Mouse (Mus musculus) ES-E14 (cell line): Measurements from ENCODE around the gene Kcna2.

ENCODE experiments used
- CHD2 ChIP-seq: IDR thresholded peaks from 2 replicates; pipeline ENCODE4 v1.6.1; 2014; ENCODE audit warnings: mild to moderate bottlenecking, low read depth, low read length, inconsistent platforms
- HCFC1 ChIP-seq: IDR thresholded peaks from 2 replicates; pipeline ENCODE4 v1.6.1; 2012; ENCODE audit warnings: low read length, inconsistent platforms, borderline replicate concordance; ENCODE audit not compliant: insufficient read depth
- MAFK ChIP-seq: IDR thresholded peaks from 2 replicates; pipeline ENCODE4 v1.6.1; 2014; ENCODE audit warnings: mild to moderate bottlenecking, low read depth, low read length, inconsistent platforms; ENCODE audit not compliant: insufficient read depth
- ZC3H11A ChIP-seq: IDR thresholded peaks from 2 replicates; pipeline ENCODE4 v1.6.1; 2012; ENCODE audit warnings: low read depth, mild to moderate bottlenecking, inconsistent platforms, low read length, borderline replicate concordance
- ZNF384 ChIP-seq: IDR thresholded peaks from 2 replicates; pipeline ENCODE4 v1.6.1; 2012; ENCODE audit warnings: low read depth, low read length, inconsistent platforms

- TF ChIP-seq ZNF384 (no peak), ZC3H11A (no peak), HCFC1 (no peak), MAFK (no peak), CHD2 (no peak)
These were observed 28.3 kb downstream of the Kcna2 start for GRCm38 (mm10) chr3:107129251-107129650.
